Mouse (Mus musculus) cerebellum, adult 18-20 months (tissue): ENCODE data around the gene Gse1.

ENCODE experiments used
- DNase-seq, 2 experiments: peaks; one replicate each; pipeline ENCODE4 v3.0.0; 2021

Gene Gse1

DNA sequence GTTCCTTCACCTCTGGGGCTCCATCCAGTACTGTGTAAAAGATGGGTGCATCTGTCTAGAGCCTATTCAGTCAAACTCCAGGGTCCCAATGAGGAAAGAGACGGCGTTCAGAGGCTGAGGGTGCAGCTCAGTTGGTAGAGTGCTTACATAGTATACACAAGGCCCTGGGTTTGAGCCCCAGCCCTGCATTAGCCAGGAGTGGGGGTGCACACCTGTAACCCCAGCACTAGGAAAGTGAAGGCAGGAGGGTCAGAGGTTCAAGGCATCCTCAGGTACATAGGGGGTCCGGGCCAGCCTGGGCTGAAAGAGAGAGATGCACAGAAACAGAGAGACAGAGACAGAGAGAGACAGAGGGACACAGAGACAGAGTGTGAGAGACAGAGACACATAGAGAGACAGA, 15.0 kb upstream of the Gse1 start:
- DNase-seq: no peak

DNA sequence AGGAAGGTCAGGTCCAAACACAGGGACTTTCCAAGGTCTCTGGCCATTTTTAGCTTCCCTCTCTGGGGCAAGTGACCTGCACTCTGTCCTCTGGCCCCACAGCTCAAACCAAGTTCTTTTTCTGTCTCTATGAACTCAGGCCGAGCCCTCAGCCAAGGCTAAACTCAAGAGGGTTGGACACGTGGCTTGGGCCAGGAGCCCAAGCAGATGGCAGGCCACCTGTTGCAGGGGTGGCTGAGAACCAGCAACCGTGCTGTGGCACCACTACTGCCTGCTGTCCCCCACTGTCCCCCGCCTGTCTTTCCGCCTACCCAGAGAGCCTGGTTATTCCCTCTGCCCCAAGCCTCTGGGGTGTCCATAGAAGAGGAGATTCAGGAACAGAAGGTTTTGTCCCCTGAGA, 14.3 kb upstream of the Gse1 start:
- DNase-seq: peak; percentile 96 to 97

- peak in 1 of 2 experiments; percentile 38 for DNase-seq
These were observed 12.7 kb upstream of the Gse1 start for GRCm38 (mm10) chr8:120215416-120216141.

DNA sequence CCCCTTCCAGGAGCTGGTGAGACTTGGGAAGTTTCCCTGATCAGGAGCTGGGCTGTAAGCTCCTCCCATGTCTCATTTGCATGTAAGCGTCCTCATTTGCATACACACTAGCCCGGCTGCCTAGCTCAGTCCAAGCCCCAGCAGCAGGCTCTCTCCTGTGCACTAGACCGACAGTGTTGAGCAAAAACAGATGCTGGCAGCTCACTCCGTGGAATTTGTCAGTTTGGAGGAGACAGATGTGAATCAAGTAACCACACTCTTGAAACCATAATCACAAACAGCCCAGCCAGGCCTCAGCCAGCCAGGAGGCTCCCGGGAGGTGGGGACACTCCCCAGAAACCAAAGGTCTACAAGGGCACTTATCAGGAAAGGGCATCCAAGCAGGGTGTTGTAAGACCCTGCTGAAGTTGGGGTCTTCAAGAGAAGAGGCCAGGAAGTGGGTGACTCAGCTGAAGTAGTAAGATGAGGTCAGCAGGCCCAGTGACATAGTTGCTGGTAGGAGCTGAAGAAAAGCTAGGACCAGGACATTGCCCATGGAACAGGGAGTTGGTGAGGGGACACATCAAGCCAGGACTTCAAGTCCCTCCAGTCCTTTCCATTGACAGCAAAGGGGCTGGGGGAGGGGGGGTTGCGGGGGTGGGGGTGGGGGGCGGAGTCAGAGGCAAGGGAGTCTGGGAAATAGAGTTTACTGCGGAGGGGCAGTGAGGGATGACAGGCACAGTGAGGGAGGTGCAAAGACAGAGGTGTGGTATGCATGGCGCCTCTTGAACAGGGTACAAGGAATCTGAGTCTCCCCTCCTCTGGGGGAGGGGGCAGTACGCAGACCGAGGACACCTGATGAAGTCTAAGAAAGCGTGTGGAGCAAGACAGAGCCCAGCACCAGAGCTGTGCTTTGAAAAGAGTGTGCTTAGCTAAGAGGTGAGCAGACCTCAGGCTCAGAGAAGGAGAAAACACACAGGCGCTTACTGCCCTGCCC, 11.1 kb upstream of the Gse1 start:
- no peak for DNase-seq

DNA sequence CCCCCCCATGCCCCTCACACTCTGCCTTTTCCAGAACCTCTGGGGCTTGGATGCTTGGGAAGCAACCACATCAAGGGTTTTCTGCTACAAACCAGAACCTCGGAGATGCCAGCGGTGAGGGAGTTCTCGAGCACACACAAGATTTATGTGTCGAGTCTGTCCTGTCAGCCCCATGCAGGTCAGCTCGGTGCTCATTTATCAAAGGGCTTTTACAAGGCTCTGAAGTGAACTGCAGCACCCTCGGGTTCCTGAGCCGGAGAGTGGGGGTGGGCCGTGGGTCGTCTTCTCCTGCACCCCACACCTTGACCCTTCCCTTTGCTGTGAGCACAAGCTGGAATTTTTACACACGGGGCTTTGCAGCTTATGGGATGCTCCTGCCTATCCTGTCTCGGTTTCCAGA, 5.7 kb upstream of the Gse1 start:
- DNase-seq: no peak

DNA sequence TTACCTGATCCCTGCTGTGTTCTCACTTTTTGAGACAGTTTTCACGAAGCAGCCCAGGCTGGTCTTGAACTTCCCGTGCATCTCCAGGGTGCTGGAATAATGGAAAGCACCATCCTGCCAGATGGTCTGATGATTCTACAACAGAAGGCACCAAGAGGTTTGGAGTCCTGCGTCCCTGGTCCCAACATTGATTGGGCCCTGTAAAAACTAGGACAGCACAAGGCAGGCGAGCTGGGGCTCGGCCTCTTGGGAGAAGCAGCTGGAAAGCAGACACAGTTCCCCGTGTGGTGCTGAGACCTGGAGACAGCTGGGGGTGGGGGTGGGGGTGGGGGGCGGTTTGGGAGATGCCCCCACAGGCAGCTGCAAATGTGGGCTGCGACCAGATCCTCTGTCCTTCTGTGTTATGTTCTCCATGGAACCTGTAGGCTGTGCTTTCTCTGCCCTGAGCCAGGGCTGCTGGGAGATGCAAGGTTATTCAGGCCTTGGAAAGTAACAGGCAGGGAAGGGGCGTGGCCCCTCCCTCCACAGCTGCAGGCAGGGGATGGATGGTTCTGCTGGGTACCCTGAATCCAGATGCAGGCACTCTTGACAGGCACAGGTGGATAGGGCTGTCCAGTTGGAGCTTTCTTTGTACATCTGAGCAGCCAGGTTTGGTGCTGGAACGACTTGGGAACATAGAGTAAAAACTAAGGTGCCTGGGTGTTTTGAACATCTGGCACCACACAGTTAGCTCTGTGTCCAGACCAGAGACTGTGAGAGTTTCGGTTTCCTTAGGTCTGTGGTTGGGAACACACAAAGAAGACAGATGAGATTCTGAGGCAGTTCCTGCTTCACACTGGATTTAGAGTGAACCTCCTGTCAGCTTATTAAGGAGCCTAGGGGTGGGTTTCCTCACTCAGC, 3.5 kb upstream of the Gse1 start:
- DNase-seq: no peak

DNA sequence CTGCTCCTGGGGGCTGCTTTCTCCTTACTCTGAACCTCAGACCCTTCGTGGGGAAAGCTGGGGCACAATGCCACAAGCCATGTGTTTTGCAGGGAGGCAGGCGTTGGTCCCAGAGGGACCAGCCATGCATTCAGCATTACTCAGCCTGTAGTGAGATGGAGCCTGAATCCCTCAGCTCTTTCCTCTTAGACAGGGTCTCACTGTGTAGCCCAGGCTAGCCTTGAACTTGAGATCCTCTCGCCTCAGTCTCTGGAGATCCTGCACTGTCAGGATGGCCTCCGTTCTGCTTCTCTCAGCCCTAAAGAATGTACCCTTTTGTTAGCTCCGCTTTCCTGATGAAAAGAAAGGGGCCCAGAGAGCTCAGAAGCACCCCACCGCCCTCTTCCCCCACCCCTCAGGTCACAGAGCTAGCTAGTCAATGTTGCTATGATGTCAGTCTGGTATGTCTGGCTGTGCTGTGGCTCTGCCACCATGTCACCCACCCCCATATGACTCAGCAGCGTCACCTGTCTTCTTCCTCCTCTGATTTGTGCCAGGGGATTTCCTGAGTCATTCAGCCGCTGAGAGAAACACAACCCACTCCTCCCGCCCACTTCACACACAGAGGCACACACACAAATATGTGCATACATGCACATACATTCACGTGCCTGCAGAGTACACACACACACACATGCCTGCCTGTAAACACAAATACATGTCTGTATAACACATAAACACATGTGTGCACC, 2.7 kb upstream of the Gse1 start:
- DNase-seq: no peak

- no peak for DNase-seq
These were observed 1.3 kb upstream of the Gse1 start for GRCm38 (mm10) chr8:120226700-120227577.

DNA sequence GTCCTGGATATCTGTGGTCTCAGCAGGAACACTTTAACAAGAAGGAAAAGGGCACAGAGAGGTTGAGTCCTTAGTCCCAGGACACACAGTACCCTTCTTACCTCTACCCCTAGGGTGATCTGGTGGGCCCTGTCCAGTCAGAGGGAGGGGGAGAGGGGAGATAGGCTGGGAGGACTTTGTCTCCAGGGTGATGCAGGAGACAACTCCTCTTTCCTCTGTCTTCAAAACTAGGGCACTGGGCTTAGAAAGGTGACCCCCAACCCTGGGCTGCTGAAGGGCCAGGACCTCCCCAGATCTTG, 729 bp upstream of the Gse1 start:
- no peak for DNase-seq

DNA sequence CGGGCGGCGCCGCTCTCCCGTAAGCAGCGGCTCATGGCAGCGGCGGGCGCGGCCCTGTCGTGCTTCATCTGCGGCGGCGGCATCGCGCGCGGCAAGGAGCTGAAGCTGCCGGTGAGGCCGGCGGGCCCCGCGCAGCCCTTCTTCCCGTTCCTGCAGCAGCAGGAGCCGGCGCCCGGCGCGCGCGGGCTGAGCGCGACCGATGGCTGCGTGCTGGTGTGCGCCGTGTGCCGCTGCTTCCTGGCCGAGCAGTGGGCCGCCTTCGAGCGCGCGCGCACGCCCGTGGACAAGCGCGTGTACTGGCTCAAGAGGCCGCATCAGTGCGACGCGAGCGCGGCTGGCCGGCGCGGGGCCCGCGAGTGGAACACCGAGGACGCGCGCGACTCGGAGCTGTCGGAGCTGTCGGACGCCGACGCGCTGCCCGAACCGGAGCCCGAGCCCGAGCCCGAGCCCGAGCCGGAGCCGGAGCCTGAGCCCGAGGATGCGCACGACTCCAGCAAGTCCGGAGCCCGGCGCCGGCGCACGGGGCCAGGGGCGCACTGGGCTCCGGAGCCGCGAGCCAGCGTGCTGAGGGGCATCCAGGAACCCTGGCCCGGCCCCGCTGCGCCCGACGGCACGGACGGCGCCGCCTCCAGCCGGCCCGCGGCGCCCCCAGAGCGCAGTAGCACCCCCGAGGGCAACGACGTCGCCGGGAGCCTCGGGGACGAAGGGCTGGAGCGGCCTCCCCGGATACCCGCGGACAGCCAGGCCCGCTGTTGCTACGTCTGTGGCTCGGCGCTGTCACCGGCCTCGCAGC, 721 bp downstream of the Gse1 start:
- DNase-seq: peak; percentile 41 to 63

DNA sequence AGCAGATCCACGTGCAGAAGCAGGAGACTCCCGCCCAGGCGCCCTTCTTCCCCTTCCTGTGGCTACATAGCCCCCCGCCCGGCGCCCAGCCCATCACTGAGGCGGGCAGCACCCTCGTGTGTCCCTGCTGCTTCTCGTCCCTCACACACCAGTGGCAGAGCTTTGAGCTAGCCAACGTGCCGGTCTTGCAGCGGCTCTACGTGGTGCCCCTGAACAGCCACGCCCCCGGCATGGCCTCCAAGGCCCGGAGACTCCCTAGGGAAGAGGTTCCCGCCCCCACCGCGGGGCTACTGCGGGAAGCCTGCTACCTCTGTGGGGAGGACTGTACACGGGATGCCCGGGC, 1.3 kb downstream of the Gse1 start:
- DNase-seq: no peak

DNA sequence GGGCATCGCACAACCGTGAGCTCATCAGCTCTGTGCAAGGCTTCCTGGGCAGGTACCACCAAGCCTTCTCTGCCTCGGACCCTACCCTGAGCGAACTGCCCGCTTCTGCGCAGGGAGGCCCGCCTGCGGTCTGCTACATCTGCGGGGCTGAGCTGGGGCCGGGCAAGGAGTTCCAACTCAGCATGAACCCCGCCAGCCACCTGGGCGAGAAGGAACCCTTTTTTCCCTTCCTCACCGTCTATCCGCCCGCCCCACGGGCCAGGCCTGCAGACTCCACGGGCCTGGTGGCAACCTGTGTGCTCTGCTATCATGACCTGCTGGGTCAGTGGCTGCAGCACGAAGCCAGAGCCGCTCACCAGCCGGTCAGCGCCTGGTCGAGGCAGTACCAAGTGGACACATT, 1.8 kb downstream of the Gse1 start:
- DNase-seq: no peak

DNA sequence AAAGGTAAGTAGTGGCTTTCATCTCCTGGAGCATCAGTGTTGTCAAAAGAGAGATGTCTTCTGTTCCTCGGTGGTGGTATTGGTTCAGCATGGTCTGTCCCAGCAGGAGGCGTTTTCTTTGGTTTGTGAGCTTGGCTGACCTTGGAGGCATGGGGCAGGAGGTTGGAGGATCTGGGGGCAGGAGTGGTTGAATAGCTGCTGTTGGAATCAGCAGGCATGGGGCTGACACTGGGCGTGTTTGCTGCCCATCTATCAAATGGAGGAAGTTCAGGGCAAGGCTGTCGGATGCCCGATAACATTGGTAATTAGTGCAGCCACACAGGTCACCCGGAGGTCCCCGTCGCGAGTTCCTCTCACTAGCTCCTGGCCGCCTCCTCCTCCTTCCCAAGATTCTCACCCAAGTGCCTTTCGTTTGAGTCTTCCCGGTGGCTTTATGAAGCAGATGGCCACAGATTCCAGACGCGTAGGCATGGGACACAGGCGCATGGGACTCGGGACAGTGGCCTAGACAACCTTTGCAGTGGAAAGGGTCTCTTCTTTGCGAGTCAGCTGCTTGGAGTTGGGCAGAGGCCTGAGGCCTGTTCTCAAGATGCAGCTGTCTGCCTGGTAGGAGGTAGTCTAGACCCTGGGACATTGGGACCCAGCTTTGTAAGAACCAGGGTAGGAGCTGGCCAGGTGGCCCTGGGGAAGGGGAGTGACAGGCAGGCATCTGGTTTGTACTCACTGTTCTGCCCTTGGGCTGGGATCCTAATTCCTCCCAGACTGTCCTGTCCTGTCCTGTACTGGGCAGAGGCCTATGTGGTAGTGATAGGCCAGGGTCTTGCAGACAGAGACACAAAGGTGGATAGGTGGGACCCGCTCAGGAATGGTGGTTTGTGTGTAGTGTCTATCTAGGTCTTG, 2.7 kb downstream of the Gse1 start:
- DNase-seq: no peak

GRCm38 (mm10) chr8:120231870-120232269, 3.6 kb downstream of the Gse1 start:
- peak in 1 of 2 experiments; percentile 41 for DNase-seq

DNA sequence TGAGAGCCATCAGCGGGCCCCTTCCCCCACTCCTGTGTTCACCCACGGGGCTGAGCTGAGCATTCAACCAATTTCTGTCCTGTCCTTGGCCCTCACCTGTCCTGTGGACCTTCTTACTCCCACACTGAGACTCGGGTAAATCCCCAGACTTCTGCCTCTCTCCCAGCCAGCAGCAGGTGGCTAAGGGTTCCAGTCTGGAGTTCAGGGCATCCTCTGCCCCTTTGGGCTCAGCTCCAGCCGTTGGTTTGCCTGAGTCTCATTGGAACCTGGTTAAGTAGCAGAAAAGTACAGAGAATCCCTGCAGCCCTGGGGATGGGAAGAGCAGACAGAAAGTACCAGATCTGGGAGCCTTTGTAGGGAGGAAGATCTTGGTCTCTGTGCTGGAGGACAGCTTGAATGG, 4.1 kb downstream of the Gse1 start:
- DNase-seq: no peak

- DNase-seq: no peak
These were observed 4.7 kb downstream of the Gse1 start for GRCm38 (mm10) chr8:120232913-120233312.

GRCm38 (mm10) chr8:120234457-120234856, 6.2 kb downstream of the Gse1 start:
- DNase-seq: no peak

GRCm38 (mm10) chr8:120234866-120235265, 6.6 kb downstream of the Gse1 start:
- DNase-seq: no peak

DNA sequence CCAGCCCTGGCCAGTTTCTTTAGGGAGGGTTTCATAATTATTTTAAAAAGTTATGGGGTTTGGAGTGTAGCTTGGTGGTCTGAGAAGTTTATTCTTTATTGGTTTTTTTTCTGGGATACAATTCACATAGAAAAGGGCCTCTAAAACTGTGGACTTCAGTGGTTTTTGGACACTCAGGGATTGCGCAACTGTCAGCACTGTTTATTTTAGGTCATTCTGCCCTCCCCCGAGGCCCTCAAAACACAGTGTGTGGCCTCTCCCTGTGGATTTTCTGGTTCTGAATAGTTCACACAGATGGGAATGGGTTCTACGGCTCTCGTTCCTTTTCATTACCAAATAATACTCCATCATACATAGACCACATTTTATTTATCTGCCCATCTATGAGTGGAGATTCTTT, 15.0 kb downstream of the Gse1 start:
- DNase-seq: no peak
